Mouse (Mus musculus) MEL (cell line): ENCODE data around the gene Psmd5. TPM values are rescaled to one million over a fixed set of nuclear protein-coding genes. Genes with fewer than 3 reads are reported as not detected.

Experiments used
- DNase-seq: peaks from one replicate; pipeline ENCODE4 v3.0.0; 2011; ENCODE audit warnings: low read depth, low spot score
- H3K27ac ChIP-seq: 2 replicates; pipeline ENCODE4 v1.5.1; 2012; ENCODE audit warnings: low read depth, mild to moderate bottlenecking, control low read depth, low read length, moderate library complexity; ENCODE audit not compliant: control insufficient read depth
- H3K27me3 ChIP-seq, 2 experiments: fragments of 150-350 bp in 1 of 2; sonication (generic) in 1 of 2; 2 replicates each; pipeline ENCODE4 v1.6.1; 2012; ENCODE audit warnings: low read length in 2 of 2, mild to moderate bottlenecking in 2 of 2, improper control_type of control experiment in 1 of 2, moderate library complexity in 1 of 2; ENCODE audit not compliant: insufficient read depth in 2 of 2, control insufficient read depth in 1 of 2
- H3K36me3 ChIP-seq, 2 experiments: 2 replicates each; pipeline ENCODE4 v1.6.1; 2012 to 2014; ENCODE audit warnings: low read length in 2 of 2, improper control_type of control experiment in 1 of 2, inconsistent platforms in 1 of 2, mild to moderate bottlenecking in 1 of 2; ENCODE audit not compliant: insufficient read depth in 2 of 2, control insufficient read depth in 1 of 2
- H3K4me1 ChIP-seq, 2 experiments: fragments of 150-350 bp in 1 of 2; sonication (generic) in 1 of 2; 2 replicates each; pipeline ENCODE4 v1.6.1; 2012; ENCODE audit warnings: low read length in 2 of 2, improper control_type of control experiment in 1 of 2, mild to moderate bottlenecking in 1 of 2; ENCODE audit not compliant: insufficient read depth in 2 of 2, control insufficient read depth in 1 of 2
- H3K4me3 ChIP-seq, 2 experiments: fragments of 150-350 bp in 1 of 2; sonication (generic) in 1 of 2; 2 replicates each; pipeline ENCODE4 v1.5.1; 2012; ENCODE audit warnings: low read depth in 2 of 2, low read length in 2 of 2, mild to moderate bottlenecking in 2 of 2, moderate library complexity in 2 of 2, control low read depth in 1 of 2, improper control_type of control experiment in 1 of 2; ENCODE audit not compliant: control insufficient read depth in 1 of 2, insufficient read depth in 1 of 2
- H3K79me2 ChIP-seq: 2 replicates; pipeline ENCODE4 v1.6.1; 2012; ENCODE audit warnings: mild to moderate bottlenecking, low read length, moderate library complexity; ENCODE audit not compliant: control insufficient read depth, poor library complexity, insufficient read depth
- H3K9ac ChIP-seq: 2 replicates; pipeline ENCODE4 v1.6.1; 2012; ENCODE audit warnings: low read depth, mild to moderate bottlenecking, control low read depth, low read length, moderate library complexity; ENCODE audit not compliant: control insufficient read depth, poor library complexity, severe bottlenecking
- H3K9me3 ChIP-seq: fragments of 150-350 bp; sonication (generic); replicated peaks from 2 replicates; pipeline ENCODE4 v1.6.1; 2012; ENCODE audit warnings: mild to moderate bottlenecking, low read length, improper control_type of control experiment, moderate library complexity; ENCODE audit not compliant: insufficient read depth
- CTCF ChIP-seq, 3 experiments: IDR thresholded peaks in 2 of 3; conservative IDR thresholded peaks in 1 of 3; 2 replicates each; pipeline ENCODE4 v1.5.1; 2011 to 2012; ENCODE audit warnings: low read length in 3 of 3, low read depth in 2 of 3, mild to moderate bottlenecking in 2 of 3, improper control_type of control experiment in 1 of 3, inconsistent platforms in 1 of 3, mixed read lengths in 1 of 3, moderate library complexity in 1 of 3; ENCODE audit not compliant: control insufficient read depth in 1 of 3, insufficient read depth in 1 of 3, poor library complexity in 1 of 3, severe bottlenecking in 1 of 3
- ETS1 ChIP-seq: IDR thresholded peaks from 2 replicates; pipeline ENCODE4 v1.6.1; 2012; ENCODE audit warnings: low read depth, mild to moderate bottlenecking, inconsistent platforms, low read length, improper control_type of control experiment, moderate library complexity
- GABPA ChIP-seq: IDR thresholded peaks from 2 replicates; pipeline ENCODE4 v1.6.1; 2012; ENCODE audit warnings: low read depth, mild to moderate bottlenecking, inconsistent platforms, low read length, improper control_type of control experiment, moderate library complexity
- MEF2A ChIP-seq: IDR thresholded peaks from 2 replicates; pipeline ENCODE4 v1.6.1; 2014; ENCODE audit warnings: low read depth, mild to moderate bottlenecking, inconsistent platforms, low read length, improper control_type of control experiment; ENCODE audit not compliant: poor library complexity, insufficient replicate concordance, severe bottlenecking; ENCODE audit errors: extremely low read depth
- MXI1 ChIP-seq: IDR thresholded peaks from 2 replicates; pipeline ENCODE4 v1.6.1; 2011; ENCODE audit warnings: mild to moderate bottlenecking, low read depth, low read length, improper control_type of control experiment
- MYB ChIP-seq: IDR thresholded peaks from 2 replicates; pipeline ENCODE4 v1.6.1; 2011; ENCODE audit warnings: mild to moderate bottlenecking, low read depth, low read length, improper control_type of control experiment
- MYC ChIP-seq: IDR thresholded peaks from 2 replicates; pipeline ENCODE4 v1.6.1; 2011; ENCODE audit warnings: low read depth, mild to moderate bottlenecking, low read length, improper control_type of control experiment, moderate library complexity
- NRF1 ChIP-seq: IDR thresholded peaks from 2 replicates; pipeline ENCODE4 v1.6.1; 2014; ENCODE audit warnings: low read depth, mild to moderate bottlenecking, inconsistent platforms, low read length, improper control_type of control experiment, moderate library complexity; ENCODE audit not compliant: poor library complexity, insufficient read depth, severe bottlenecking
- POLR2AphosphoS2 ChIP-seq: IDR thresholded peaks from 2 replicates; pipeline ENCODE4 v1.6.1; 2011; ENCODE audit warnings: low read length, improper control_type of control experiment
- POLR2AphosphoS5 ChIP-seq: IDR thresholded peaks from 2 replicates; pipeline ENCODE4 v1.6.1; 2012; ENCODE audit warnings: low read depth, borderline replicate concordance, mild to moderate bottlenecking, inconsistent platforms, low read length, moderate library complexity, mixed read lengths
- RCOR1 ChIP-seq: IDR thresholded peaks from 2 replicates; pipeline ENCODE4 v1.6.1; 2012; ENCODE audit warnings: low read depth, mild to moderate bottlenecking, inconsistent platforms, low read length, improper control_type of control experiment
- SIN3A ChIP-seq: IDR thresholded peaks from 2 replicates; pipeline ENCODE4 v1.6.1; 2012; ENCODE audit warnings: low read length, improper control_type of control experiment, inconsistent platforms
- SMC3 ChIP-seq: IDR thresholded peaks from 2 replicates; pipeline ENCODE4 v1.6.1; 2011; ENCODE audit warnings: low read depth, low read length, improper control_type of control experiment
- TBP ChIP-seq: IDR thresholded peaks from 2 replicates; pipeline ENCODE4 v1.8.0; 2011; ENCODE audit warnings: low read depth, low read length, improper control_type of control experiment
- TCF12 ChIP-seq: IDR thresholded peaks from 2 replicates; pipeline ENCODE4 v1.6.1; 2014; ENCODE audit warnings: low read depth, mild to moderate bottlenecking, inconsistent platforms, low read length, improper control_type of control experiment, moderate library complexity
- USF2 ChIP-seq, 2 experiments: IDR thresholded peaks; 2 replicates each; pipeline ENCODE4 v1.6.1; 2011 to 2012; ENCODE audit warnings: improper control_type of control experiment in 2 of 2, low read length in 2 of 2, borderline replicate concordance in 1 of 2, inconsistent platforms in 1 of 2, low read depth in 1 of 2, mild to moderate bottlenecking in 1 of 2; ENCODE audit not compliant: insufficient read depth in 1 of 2
- ZC3H11A ChIP-seq: IDR thresholded peaks from 2 replicates; pipeline ENCODE4 v1.6.1; 2012; ENCODE audit warnings: low read depth, mild to moderate bottlenecking, inconsistent platforms, low read length, improper control_type of control experiment
- polyA plus RNA-seq, 2 experiments: library from polyadenylated mRNA; stranded (reverse) in 1 of 2; unstranded in 1 of 2; fragments of >175 nt in 1 of 2; fragments of >200 nt in 1 of 2; gene quantifications; 2 replicates each; pipeline versions ENCODE4 v1.2.1 to v1.2.4; 2012; ENCODE audit warnings: low replicate concordance in 2 of 2, low read depth in 1 of 2; ENCODE audit not compliant: insufficient read length in 2 of 2, insufficient read depth in 1 of 2, missing spikeins in 1 of 2
- total RNA-seq: library from RNA; depleted of rRNA; stranded (reverse); fragments of 300-350 nt; gene quantifications from 2 replicates; pipeline ENCODE4 v1.2.3, GENCODE M21; 2012

Gene Psmd5
- total and polyA plus RNA-seq, 3 experiments = 48.1 to 70.3 TPM; not detected in 1

DNA sequence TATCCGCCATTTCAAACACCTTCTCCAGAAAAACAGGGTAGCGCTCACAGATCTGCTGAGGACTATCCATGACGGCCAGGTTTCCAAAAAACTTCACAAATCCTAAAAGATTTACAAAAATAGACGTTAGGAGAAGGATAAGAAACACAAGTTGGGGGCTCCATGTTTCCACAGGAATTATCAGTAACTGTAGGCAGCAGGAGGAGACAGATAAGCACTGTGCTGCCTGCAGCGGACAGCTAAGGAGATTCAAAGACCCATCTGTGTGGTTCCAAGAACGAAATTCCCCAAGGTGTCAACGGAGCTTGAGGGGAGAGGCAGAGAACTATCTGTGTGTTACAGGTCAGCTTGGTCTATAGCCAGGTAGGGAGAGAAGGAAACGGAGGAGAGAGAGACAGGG is 17.0 kb downstream of the Psmd5 start (continued):
- no peak for TF ChIP-seq MXI1
- TF ChIP-seq, all 39 proteins: peak for 6

DNA sequence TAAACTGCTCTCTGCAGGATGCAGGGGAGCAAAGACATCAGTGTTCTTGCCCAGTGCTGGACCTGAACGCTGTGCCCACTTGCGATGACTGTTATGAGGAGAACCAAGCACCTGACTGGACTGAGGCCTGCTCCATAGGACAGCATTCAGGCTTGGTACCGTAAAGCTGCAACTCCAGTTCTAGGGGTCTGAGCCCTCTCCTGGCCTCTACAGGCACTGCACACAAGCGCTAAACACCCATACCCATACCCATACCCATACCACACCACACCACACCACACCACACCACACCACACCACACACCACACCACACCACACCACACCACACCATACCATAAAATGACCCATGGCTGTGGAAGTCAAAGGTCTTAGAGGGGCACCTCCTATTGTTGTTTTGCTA is 19.5 kb downstream of the Psmd5 start:
- peaks cover 8 to 57% of the 10 kb centered on the region in 2 experiments for H3K36me3 ChIP-seq
- TF ChIP-seq MYB (no peak), MEF2A (no peak), GABPA (no peak), RCOR1 (no peak), SIN3A (no peak), SMC3 (peak; percentile 26), POLR2AphosphoS5 (no peak), TBP (no peak), TCF12 (no peak), ZC3H11A (no peak), MYC (no peak), CTCF (IDR thresholded peaks at IDR 0.05 in 2 of 3, conservative IDR thresholded peaks at IDR 0.05 in 1 of 3; ENCODE audit: control insufficient read depth in 1 of 3, insufficient read depth in 1 of 3, low read depth in 2 of 3, low read length in 3 of 3, poor library complexity in 1 of 3, severe bottlenecking in 1 of 3) (peak in 2 of 3 experiments; percentile 10 to 31; a peak in 1 of 6 replicates)
- no peak for DNase-seq
- no peaks in the 10 kb centered on the region for H3K79me2 ChIP-seq
- no peaks in the 10 kb centered on the region for H3K27me3 ChIP-seq
- H3K9me3 ChIP-seq = no peaks in the 10 kb centered on the region
- H3K9ac ChIP-seq = no peak overlapping the region
- H3K4me1 ChIP-seq = no peaks in the 10 kb centered on the region
- H3K27ac ChIP-seq = no peak overlapping the region
- H3K4me3 ChIP-seq = no peak overlapping the region

DNA sequence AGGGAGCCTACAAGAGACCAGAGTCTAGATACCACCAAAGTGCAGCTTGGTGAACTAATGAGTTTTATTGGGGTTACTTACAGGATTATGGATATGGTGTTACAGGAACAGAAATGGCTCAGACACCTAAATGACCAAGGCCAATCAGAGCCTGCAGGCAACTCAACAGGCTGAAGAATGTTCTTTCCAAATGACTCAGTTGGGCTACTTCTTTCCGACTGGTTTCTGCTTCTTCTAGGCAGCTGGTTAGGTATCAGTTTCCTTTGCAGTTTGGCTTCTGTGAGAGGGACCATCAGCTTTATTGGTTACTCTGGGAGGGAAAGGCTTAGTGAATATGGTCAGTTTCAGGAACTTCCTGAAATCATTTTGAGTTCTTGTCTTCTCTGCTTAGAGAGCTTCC is 27.1 kb downstream of the Psmd5 start:
- H3K4me3 ChIP-seq = no peak overlapping the region
- H3K27me3 ChIP-seq = no peaks in the 10 kb centered on the region
- H3K27ac ChIP-seq = no peak overlapping the region
- H3K9me3 ChIP-seq = no peaks in the 10 kb centered on the region
- H3K79me2 ChIP-seq = no peaks in the 10 kb centered on the region
- no peak for TF ChIP-seq SIN3A
- no peak for TF ChIP-seq ETS1
- TF ChIP-seq MEF2A = no peak
- no peak for TF ChIP-seq NRF1
- no peak for TF ChIP-seq USF2 (IDR thresholded peaks at IDR 0.05; ENCODE audit: borderline replicate concordance in 1 of 2, insufficient read depth in 1 of 2, low read depth in 1 of 2, low read length in 2 of 2)
- TF ChIP-seq SMC3 = no peak
- TF ChIP-seq POLR2AphosphoS2 = no peak
- TF ChIP-seq, all 39 proteins: peak for 0
- no peak for DNase-seq
- Histone ChIP-seq H3K9ac (no peak overlapping the region), H3K36me3 (peaks cover 0 to 17% of the 10 kb centered on the region in 2 experiments; a peak in 2 of 4 replicates), H3K4me1 (no peaks in the 10 kb centered on the region)
